Mouse (Mus musculus) spleen, adult 2 months (tissue): ENCODE data around the gene Gstp1.

ENCODE experiments used
- CTCF ChIP-seq: fragments of 200-500 bp; IDR thresholded peaks from 2 replicates; pipeline ENCODE4 v1.5.1; 2011; ENCODE audit warnings: mild to moderate bottlenecking, inconsistent platforms; ENCODE audit not compliant: insufficient read depth, insufficient read length, insufficient replicate concordance; ENCODE audit errors: extremely low read depth
- POLR2A ChIP-seq: fragments of 200-500 bp; IDR thresholded peaks from 2 replicates; pipeline ENCODE4 v1.6.1; 2011; ENCODE audit warnings: low read depth, low read length, inconsistent platforms

DNA sequence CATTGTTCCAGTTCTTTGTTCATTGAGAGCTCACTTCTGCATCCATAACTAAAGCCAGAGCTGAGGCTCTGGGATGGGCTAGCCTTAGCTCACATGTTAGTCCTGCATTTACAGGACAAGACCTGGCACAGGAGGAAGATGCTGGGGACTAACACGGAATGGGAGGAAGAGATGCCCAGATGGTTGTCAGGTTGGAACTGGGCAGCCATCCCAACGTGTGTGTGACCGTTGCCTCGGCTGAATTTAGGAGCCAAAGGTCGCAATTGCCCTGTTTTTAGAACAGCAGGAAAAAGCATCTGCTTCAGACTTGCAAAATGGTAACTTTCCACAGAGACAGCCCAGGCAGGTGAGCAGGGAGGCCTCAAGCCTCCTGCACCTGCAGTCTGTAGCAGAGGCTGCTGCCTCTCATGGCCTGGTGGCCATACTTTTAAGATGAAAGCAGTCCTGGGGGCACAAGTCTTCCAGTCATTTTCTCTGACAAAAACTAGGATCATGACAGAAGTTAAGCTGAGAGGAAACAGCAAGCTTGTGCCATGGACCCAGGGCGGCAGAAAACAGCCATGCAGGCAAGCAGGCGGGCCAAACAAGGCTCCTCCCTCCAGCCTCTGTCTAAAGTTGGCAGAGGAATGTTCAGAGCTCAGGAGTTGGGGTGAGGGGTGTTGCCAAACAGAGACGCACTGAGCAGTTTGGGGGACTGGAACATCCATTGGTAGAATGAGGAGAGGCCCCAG is 17.6 kb upstream of the Gstp1 start:
- TF ChIP-seq CTCF (no peak), POLR2A (no peak)
